Mouse (Mus musculus) stomach, postnatal 0 days (tissue): ENCODE data around the gene Zbtb8a.

Experiments used
- CTCF ChIP-seq: IDR thresholded peaks from 2 replicates; pipeline ENCODE4 v1.5.1; 2016; ENCODE audit warnings: antibody characterized with exemption, low read depth, mild to moderate bottlenecking, moderate library complexity
- EP300 ChIP-seq: optimal IDR thresholded peaks from 2 replicates; pipeline ENCODE3; 2016; ENCODE audit warnings: antibody characterized with exemption

- TF ChIP-seq EP300 (peak; percentile 46), CTCF (no peak)
These were observed 19.0 kb upstream of the Zbtb8a start for GRCm38 (mm10) chr4:129396960-129397359.
